ENCODE assay signal across 17 mouse cellular contexts in genomic region chr11:108301036-108301435, GRCm38 (mm10). TPM values are rescaled to one million over a fixed set of nuclear protein-coding genes. Genes with fewer than 3 reads are reported as not detected.
A peak's percentile ranks its signal among the peaks of the same experiment; 100 is the strongest.
DNase-seq lines count a peak whose midpoint lies in the region.
"Had no signal": no experiment of that assay in that cellular context is flagged by ENCODE, and none has a peak within 500 bp of the region (broad histone marks: within the 10 kb centered on the region; RNA-seq: fewer than 3 reads in every experiment).

No protein-coding gene starts in this region.

- peak; percentile 85 for DNase-seq in gastrocnemius, adult 18-20 months (ENCODE audit: low spot score)
- DNase-seq in gastrocnemius, postnatal 4 days (ENCODE audit: low spot score in 2 of 2) = no peak
- DNase-seq in heart, postnatal 10 days = peak; percentile 15 to 23
- DNase-seq in heart, adult 11 months = no peak
- peak; percentile 14 for DNase-seq in testis, postnatal 14 days (ENCODE audit: low spot score)
- DNase-seq in testis, postnatal 10 days (ENCODE audit: low spot score) = no peak
- peak; percentile 87 for DNase-seq in skeletal muscle tissue, adult 2 months (ENCODE audit: low read depth, low spot score)
- DNase-seq in lung, postnatal 4 days = no peak
- DNase-seq: adrenal gland, postnatal 10 days; adrenal gland, postnatal 36 days; B cell, adult 2 months; cerebellum, adult 11 months; cerebellum, adult 9-11 months; heart, postnatal 36 days; kidney, adult 11 months had no signal

- intact Hi-C loops in heart, postnatal 10 days (cut with DNase I) = loop anchor here (5.0 kb wide), 1 partner anchor 46 kb away; no protein-coding TSS in a partner anchor

RNA-seq across cellular contexts. Expression of gene Apoh, which starts 42.1 kb away (rescaled TPM):
- 1 to 10 TPM in 1 of 2 experiments, under 1 TPM in 1; 0.78 to 1.6 TPM for total RNA-seq in gastrocnemius, adult 18-20 months (2021)
- total RNA-seq in gastrocnemius, postnatal 4 days (2021) = 1 to 10 TPM; 1.4 to 8.0 TPM
- under 1 TPM in 1 of 2 experiments, not detected in 1; 0.22 TPM for total RNA-seq in heart, postnatal 10 days (2021)
- total RNA-seq: common myeloid progenitor, adult 5-6 weeks; G1E; heart, postnatal 36 days had no signal

RNA-seq across cellular contexts. Expression of gene Prkca, which starts 42.7 kb away (rescaled TPM):
- 10 to 100 TPM; 51.3 to 59.9 TPM for total RNA-seq in gastrocnemius, adult 18-20 months (2021)
- total RNA-seq in gastrocnemius, postnatal 4 days (2021) = 10 to 100 TPM; 41.0 to 46.1 TPM
- total RNA-seq in heart, postnatal 10 days (2021) = 10 to 100 TPM; 44.8 to 52.4 TPM

Comparison
In these comparisons a context has a peak if more than half of its experiments do, and no peak if none do; other contexts are left out.
1. DNase-seq: peak in gastrocnemius, adult 18-20 months (single experiment), heart, postnatal 10 days (2 of 2), testis, postnatal 14 days (single experiment) and skeletal muscle tissue, adult 2 months (single experiment); none in gastrocnemius, postnatal 4 days (0 of 2), heart, adult 11 months (single experiment), testis, postnatal 10 days (single experiment) and lung, postnatal 4 days (0 of 2).